Mouse (Mus musculus) left cerebral cortex, adult 11 months (tissue): Measurements from ENCODE around the gene Sema4a.

Experiments used
- DNase-seq: peaks from one replicate; pipeline ENCODE4 v3.0.0; 2022; ENCODE audit warnings: low spot score

Gene Sema4a

DNA sequence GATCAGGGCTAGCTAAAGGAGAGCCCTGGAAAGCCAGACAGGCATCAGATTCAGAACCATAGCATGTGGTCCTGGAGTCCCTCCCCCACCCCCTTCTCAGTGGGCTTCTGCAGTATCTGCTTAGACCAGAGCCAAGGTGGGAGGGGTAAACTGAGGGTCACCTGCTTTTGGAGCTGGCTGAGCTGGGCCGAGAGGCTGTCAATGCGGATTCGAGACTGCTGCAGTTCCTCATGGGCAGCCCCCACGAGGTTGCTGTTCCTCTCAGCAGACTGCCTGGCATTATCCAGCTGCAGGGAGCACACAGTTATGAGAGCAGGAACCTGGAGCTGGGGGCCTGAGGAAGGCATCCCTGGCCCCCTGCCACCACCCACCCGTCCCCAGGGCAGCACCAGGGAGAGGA, 25.1 kb upstream of the Sema4a start:
- DNase-seq: no peak

DNA sequence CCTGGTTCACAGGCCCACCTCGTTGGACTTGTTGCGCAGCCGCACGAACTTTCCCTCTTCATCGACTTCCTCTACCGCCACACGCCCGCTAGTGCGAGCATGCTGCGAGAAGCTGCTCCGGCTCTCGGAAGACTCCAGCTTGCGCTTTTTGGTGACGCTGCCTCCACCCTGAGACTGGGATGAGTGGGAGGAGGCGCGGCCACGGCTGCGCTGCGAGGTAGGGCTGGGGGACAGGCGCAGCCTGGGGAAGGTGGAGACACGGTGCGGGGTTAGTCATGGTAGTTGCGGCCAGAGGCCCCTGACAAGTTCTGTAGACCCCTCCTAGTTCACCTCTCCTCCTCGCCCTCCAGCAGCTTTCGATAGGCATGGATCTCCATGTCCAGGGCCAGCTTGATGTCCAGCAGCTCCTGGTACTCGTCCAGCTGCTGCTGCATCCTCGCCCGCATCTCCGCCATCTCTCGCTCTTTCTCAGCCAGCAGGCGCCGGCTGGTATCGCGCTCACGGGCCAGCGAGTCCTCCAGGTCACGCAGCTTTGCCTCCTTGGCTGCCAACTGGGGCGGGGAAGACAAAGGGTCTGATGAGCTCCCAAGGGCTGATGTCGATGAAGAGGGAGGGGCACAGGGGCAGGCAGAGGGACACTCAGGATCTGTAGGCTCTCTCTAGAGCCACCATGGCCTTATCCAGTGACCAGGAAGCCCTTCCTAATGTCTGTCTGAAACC, 23.8 kb upstream of the Sema4a start:
- no peak for DNase-seq

DNA sequence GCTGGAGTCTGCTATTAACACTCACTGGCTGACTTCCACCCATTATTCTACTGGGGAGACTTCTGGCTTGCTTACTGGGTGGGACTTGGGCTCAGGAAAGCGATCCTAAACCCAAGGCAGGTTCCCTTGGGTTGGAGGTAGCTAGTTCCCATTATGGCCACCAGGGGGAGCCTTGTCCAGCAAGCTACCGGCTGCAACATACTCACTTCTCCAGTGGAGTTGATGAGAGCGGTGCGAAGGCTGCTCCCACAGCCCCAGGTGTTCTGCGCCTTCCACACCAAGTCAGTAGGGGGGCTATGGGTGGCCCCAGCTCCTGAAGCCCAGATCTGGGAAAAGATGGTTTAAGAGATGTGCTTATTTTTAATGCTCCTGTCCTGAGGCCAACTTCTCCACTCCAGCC, 22.6 kb upstream of the Sema4a start:
- DNase-seq: no peak

DNA sequence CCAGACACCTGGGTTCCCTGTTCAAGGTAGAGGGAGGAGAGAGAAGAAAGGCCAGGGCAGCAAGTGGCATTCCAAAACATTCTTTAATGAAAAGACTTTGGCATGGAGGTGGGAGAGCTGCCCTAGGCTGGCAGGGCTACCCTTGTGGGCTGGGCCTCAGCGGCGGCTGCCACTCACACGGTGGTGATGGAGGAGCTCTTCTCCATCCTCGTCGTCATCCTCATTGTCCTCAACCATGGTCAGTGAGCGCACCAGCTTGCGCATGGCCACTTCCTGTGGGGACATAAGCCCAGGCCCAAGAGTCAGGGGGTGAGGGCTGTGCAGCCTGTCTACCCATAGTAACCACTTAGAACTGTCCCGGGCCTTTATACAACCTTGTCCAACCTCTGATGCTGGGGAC, 22.2 kb upstream of the Sema4a start:
- DNase-seq: no peak

DNA sequence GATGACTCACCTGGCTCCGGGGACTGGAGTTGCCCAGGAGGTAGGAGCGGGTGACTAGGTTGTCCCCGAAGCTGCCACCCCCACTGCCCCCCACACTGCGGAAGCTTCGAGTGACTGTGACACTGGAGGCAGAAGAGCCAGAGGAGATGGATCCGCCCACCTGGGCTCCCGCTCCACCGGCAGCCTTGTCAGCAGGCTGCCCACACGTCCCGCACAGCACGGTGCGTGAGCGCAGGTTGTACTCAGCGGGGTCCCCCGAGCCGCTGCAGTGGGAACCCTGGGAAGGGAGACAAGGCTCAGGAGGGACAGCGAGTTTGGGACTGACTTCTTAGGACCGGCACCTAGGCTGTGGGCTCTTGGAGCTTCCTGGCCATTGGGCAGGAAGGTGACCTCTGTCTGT, 21.4 kb upstream of the Sema4a start:
- DNase-seq: no peak

DNA sequence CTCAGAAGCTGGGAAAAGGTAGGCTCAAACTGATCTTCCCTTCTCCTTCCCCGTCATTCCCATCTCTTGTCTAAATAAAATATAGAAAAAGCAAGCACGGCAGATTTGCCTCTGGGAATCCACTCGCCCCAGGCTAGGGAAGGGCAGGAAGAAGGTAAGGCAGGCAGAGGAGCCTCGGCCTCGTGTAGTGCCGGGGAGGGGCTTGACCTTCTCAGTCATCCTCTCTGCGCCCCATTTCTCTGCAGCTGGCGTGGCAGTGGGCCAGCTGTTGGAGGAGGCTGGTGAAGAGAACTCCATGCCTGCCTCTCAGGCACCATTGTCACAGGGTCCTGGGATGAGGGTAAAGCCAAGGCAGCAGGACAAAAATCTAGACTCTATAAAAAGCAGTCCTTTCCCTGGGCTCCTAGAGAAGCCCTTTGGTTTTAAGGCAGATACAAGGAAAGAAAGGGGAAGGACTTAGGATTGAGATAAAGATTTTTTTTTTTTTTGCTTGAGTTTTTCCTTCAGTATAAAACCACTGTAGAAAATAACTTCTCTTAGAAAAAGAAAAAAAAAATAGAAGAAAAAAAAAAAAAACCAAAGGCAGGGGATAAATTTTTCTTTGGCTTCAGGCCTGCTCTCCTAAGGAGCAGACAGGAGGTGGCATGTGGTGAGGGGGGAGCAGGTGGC, 20.5 kb upstream of the Sema4a start:
- DNase-seq: no peak

DNA sequence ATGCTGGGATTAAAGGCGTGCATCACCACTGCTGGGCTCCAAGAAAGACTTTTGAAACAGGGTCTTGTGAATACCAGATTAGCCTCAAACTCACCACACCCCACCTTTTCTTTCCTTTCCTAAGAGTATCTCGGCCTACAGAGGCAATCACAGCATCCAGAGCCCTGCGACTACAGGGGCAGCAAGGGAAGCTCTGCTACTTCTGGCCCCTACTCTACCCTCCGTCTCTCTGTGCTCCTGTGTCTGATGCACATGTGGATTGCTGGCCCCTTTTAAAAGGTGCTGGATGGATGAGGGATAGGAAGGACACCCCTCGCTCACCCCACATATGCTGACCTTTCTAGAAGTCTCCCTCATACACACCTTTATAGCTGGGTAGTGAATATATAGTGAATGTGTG, 19.7 kb upstream of the Sema4a start:
- DNase-seq: no peak

DNA sequence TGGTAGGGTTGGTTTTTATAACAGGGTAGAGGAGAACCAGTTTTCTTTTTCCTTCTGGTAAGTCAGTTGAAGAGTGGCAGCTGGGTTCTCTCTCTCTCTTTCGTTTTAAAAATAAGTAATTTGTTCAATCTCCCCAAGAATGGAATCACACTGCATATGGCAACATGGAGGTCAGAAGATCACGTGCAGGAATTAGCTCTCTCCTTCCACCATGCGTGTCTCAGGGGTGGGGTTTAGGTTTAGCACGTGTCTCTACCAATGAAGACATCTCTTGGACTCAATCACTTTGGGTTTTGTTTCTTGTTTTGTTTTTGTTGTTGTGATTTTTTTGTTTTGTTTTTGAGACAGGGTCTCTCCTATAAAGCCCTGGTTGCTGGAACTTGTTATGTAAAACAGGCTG, 18.8 kb upstream of the Sema4a start:
- DNase-seq: no peak

DNA sequence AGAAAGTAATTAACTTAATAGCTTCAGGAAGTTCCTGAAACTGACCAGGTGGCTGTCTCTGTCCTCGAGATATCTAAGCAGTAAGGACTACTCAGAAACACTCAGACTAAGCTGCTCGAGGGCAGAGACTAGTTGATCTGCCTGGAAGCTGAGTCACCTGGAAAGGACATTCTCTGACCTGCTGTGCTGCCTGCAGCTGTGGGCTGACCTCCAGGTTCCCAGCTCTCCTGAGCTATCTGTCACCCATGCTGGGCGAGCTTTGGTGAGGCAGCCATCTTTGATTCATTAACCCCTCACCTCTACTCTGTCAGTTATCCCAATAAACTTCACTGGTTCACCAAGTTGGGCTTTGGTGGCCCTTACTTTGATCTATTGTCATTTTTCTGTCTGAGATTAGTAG, 18.2 kb upstream of the Sema4a start:
- no peak for DNase-seq

DNA sequence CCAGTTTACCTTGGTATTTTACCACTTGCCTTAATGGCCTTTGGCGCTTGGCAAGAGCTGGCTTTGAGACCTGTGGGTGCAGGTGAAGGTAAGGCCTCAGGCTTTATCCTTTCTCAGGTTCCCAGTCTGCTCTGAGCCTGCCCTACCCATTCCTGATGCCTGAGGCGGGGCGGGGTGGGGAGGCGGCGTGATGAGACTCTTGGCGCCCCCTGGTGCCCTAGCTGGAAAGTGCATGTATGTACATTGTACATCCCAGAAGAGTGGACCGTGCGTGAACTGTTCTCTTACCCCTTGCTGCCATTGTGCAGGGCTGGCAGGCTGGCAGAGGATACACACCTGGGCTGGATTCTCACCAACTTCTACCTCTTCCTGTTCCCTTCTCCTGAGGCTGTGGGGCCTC, 16.8 kb upstream of the Sema4a start:
- DNase-seq: no peak

DNA sequence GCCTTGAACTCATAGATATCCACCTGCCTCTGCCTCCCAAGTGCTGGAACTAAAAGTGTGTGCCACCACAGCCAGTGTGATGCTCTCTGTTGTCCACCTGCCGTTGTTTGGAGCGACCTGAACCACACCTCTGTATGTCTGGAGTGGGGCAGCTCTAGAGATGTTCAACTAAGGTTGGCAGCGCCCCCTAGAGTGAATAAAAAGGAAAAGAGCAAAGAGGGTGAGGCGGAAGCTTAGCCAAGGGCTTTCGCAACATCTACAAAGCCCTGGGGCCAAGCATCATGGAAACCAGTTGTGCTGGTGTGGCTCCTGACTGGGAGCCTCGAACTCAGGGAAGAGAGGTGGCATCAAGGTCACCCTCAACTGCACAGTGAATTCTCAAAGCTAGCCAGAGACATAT, 15.4 kb upstream of the Sema4a start:
- DNase-seq: no peak

DNA sequence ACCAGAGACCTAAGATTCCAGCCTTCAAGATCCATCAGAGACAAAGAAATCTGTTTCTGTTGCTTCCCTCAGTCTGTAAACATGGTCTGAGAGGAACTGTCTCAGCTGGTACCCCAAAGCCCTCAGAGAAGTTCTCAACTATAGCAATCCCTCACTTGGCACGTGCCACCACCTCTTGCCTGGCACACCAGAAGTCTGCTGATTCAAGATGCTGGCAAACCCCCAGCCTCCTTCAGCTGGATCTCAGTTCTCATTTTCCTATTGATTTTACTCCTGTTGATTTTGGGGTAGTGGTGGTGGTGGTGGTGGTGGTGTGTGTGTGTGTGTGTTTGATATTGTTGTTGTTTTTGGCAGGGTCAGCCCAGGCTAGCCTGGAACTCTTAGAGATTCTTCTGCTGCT, 12.6 kb upstream of the Sema4a start:
- no peak for DNase-seq

DNA sequence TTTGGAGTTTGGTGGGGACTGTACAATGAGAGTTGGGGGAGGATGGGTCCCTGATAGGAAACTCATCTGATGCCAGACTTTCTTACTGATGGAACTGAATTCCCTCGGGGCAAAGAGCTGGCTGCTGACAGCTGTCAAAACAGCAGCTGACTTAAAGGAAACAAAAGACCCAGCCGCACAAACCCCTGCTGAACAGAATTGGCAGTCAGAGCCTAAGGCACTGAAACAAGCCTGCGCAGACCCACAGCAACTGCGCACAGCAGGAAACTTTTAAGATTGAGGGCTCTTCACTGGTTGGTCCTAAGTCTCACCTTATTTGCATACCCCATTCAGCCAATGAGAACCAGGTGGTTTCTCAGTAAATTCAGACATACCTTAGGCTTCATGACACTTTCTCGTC, 12.0 kb upstream of the Sema4a start:
- no peak for DNase-seq

DNA sequence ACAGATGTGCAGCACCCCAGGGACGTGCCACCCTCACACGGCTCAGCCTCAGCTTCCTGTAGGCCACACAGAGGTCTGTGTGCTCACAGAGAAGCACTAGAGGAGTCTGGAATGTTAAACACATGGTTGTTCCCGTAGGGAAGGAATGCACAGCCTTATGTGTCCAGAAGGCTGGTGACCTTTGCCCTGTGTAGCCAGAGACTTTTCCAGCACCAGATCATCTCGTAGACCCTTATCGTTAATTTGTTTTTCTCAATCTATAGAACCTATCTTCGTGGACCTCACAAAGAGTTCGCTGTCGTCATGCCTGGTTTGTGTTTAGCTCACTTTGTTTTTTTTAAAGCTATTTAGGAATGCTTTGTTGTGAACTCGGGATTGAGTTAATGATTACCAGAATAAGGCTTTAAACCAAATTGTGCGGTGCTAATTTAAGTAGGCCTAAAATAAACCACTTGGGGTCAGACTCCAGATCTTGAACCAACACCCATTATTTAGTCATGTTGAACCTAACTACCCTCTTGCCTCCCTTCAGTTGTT, 10.0 kb upstream of the Sema4a start:
- no peak for DNase-seq

DNA sequence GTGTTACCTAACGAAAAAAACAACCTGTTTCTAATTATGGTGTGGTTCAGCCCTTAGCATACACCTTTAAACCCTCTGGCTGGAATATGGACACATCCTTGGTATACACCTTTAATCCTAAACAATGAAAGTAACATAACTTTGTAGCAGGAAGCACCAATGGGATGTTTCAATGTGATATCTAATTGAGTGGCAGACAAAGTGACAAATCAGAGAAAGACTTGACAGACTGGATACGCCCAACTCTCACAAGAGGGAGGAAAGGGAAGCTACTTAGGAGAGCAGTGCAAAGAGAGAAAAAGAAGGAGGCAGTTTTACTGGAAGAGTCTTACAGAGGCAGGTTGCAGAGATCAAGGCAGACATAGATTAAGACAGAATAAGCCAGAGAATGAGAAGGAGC, 8.5 kb upstream of the Sema4a start:
- DNase-seq: no peak

DNA sequence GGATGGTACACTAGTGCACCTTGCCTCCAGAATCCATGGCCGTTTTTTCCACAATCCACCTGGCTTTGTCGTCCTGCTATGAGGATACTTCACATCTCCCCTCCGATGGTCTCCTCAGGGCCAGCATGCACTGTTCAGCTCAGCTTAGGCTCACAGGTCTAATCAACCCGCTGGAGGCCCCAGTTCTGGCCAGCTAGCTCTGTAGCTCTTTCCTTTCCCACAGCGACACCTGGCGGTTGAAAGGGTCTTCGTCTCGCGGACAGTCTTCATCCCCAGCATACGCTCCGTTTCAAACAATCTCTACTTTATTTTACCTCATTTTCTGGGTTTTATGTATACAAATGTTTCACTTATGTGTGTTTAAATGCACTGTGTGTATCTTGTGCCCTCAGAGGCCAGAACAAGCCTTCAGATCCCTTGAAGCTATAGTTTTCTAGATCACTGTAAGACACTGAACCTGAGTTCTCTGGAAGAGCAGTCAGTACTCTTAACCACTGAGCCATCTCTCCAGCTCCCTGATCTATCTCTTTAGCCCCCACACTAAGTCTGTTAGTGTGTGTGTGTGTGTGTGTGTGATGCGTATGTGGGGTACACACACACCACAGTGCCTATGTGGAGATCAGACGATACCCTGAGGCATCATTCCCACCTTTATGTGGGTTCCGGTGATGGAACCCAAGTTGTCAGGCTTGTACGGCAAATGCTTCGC, 6.3 kb upstream of the Sema4a start:
- peak; percentile 77 for DNase-seq

DNA sequence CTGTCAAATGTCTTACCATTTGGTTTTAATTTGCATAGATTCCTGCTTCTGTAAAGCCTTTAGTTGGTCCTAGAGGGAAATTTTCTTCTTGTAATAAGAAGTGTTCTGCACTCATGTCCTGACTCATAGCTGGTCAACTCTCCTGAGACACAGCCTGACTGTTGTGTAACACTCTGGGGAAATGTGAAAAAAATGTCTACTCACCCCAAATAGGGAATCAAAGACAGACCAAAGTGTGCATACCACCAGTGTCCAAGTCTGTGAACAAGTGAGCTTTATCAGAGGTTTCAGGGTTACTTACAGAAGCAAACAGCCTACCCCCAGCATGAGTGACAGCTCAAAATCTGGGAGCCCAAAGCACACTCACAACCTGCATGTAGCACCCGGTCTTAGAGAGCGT, 4.1 kb upstream of the Sema4a start:
- DNase-seq: no peak

DNA sequence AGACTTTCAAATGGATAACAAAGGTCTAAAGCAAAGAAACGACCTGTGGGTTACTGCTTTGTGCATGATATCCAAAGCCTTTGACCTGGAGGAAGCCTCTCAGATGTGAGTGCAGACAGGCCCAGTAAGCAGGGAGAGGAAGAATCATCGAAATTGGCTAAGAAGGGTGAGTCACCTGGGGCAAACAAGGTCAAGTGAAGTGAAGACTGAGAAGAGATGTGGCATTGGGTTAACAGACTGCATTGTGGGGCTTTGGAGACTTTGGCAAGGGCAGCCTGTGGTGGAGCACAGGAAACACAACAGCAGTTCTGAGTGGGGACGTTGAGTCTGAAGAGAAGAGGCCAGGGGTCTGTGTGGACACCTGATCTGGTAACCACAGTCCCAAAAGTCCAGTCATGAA, 3.4 kb upstream of the Sema4a start:
- no peak for DNase-seq

DNA sequence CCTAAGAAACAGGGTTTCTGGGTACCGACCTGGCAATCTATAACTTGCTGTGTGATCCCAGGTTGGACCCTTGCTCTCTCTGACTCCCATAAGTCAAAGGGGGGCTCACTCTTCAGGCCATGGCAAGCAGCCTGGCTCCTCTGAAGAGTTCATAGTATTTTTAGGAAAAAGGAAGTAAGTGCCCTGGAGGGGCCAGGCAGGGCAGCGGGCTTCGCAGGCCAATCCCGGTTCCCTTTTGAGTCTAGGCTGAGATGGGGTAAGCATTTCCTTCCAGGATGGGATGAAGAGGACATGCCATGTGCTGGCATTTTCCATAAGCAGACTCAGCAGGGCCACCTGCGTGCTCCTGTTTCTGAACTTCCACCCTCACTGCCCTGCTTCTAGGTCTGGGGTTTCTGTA, 953 bp downstream of the Sema4a start:
- no peak for DNase-seq

DNA sequence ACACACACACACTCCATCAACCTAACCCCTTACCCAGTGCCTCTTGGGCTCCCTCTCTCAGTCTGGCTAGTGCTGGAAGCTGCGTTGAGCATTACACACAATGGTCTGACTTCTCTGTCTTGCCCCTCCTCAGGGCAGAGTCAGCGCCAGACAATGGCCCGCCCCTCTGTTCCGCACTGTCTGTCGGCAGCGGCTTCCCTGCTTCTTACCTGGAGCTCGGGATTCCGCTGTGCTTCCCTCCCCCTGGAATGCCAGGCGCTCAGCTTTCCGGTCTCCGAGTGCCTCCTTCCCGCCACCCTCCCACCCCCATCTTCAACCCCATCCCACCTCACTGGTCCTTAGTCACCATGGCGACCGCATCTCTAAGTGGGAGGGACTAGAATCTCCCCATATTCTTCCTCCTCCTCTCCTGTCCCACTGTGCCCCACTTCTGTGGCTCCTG, 2.2 kb downstream of the Sema4a start:
- DNase-seq: no peak

DNA sequence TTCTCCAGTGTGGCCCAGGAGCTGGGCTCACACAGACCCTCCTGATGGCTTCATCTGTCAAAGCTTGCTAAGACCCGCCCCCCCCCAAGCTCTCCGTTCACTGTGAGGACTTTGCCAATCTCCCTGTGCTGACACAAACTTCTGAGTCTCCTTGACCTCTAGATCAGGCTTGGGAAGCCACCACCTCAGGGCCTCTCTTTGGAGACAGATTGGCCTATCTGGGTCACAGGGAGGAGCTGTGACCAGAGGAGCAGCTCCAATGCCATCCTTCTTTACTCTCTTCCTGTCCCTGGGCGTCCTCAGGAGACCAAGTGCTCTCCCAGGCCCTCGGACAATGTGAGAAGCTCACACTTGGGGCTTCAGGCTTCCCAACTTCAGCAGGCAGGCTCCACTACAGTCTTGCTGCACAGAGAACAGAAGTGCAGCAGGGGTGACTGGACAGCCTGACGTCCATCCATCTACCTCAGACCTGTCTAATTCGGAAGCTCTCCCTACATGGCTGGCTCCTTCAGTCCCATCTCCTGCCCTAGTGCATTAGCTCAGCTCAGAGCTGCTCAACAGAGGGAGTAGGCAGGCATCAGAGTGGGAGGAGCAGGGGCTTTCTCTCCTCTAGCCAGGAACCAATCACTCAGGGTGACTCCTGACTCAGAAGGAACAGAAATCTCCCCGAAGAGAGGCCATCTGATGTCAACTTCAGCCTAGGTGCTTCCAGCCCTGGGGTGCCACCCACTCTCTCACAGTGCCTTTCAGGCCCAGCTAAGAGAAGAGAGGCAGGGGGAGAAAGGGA, 4.0 kb downstream of the Sema4a start:
- DNase-seq: no peak

DNA sequence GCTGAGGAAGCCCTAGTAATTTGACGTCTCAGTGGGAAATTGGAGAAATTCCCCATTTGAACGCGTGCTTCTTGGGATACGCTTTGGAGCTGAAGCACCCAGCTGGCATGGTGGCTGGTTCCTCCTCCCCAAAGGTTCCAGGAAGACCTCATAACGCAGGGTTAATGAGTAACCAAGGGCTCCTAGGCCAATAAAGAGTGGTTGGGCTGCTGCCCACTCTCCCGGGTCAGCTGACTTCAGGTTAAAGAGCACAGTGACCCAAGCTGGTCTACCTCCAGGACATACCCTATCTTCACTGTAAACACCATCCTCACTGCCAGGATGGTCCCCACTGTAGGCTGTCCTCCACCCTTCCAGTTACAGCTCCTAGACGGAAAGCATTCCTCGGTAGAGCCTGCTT, 4.7 kb downstream of the Sema4a start:
- no peak for DNase-seq
